Mouse (Mus musculus) retina, postnatal 1 day (tissue): Measurements from ENCODE around the gene Mypn.

ENCODE experiments used
- DNase-seq: peaks from one replicate; pipeline ENCODE4 v3.0.0-alpha.2; 2012

The Mypn gene

GRCm38 (mm10) chr10:63192736-63193135, 11.0 kb downstream of the Mypn start:
- no peak for DNase-seq

GRCm38 (mm10) chr10:63192276-63192675, 11.5 kb downstream of the Mypn start:
- DNase-seq, result no peak

GRCm38 (mm10) chr10:63184451-63184850, 19.3 kb downstream of the Mypn start:
- no peak for DNase-seq

GRCm38 (mm10) chr10:63182177-63182768, 21.5 kb downstream of the Mypn start:
- no peak for DNase-seq

- no peak for DNase-seq
Observed at GRCm38 (mm10) chr10:63181166-63181565, 22.6 kb downstream of the Mypn start.

GRCm38 (mm10) chr10:63179524-63179923, 24.2 kb downstream of the Mypn start:
- DNase-seq, result peak; percentile 35

GRCm38 (mm10) chr10:63178318-63178717, 25.4 kb downstream of the Mypn start:
- DNase-seq, result no peak

GRCm38 (mm10) chr10:63177286-63178140, 26.2 kb downstream of the Mypn start:
- no peak for DNase-seq

GRCm38 (mm10) chr10:63176471-63176931, 27.3 kb downstream of the Mypn start:
- no peak for DNase-seq

- no peak for DNase-seq
Observed at GRCm38 (mm10) chr10:63172089-63172488, 31.7 kb downstream of the Mypn start.

GRCm38 (mm10) chr10:63169503-63169902, 34.2 kb downstream of the Mypn start:
- no peak for DNase-seq

GRCm38 (mm10) chr10:63168124-63168523, 35.6 kb downstream of the Mypn start:
- DNase-seq, result no peak

GRCm38 (mm10) chr10:63167241-63167995, 36.3 kb downstream of the Mypn start:
- no peak for DNase-seq

- DNase-seq, result no peak
Observed at GRCm38 (mm10) chr10:63165752-63166412, 37.9 kb downstream of the Mypn start.

GRCm38 (mm10) chr10:63161240-63161639, 42.5 kb downstream of the Mypn start:
- no peak for DNase-seq

GRCm38 (mm10) chr10:63160671-63161070, 43.1 kb downstream of the Mypn start:
- DNase-seq, result no peak

GRCm38 (mm10) chr10:63158191-63158590, 45.6 kb downstream of the Mypn start:
- no peak for DNase-seq

- no peak for DNase-seq
Observed at GRCm38 (mm10) chr10:63157491-63157890, 46.3 kb downstream of the Mypn start.

GRCm38 (mm10) chr10:63156919-63157318, 46.8 kb downstream of the Mypn start:
- no peak for DNase-seq

GRCm38 (mm10) chr10:63156351-63156750, 47.4 kb downstream of the Mypn start:
- DNase-seq, result no peak

- DNase-seq, result no peak
Observed at GRCm38 (mm10) chr10:63155668-63156350, 47.9 kb downstream of the Mypn start.

- DNase-seq, result no peak
Observed at GRCm38 (mm10) chr10:63154726-63155125, 49.0 kb downstream of the Mypn start.
